Mouse (Mus musculus): Measurements from ENCODE around the gene Mvb12b. TPM values are rescaled to one million over a fixed set of nuclear protein-coding genes. Genes with fewer than 3 reads are reported as not detected.

The Mvb12b gene
- total RNA-seq, 2 experiments from 2014 or later = 19.7 to 22.7 TPM

- DNase-seq = no peak
Measured at GRCm38 (mm10) chr2:33814581-33814980, 73.2 kb downstream of the Mvb12b start.

- DNase-seq = no peak
Measured at GRCm38 (mm10) chr2:33813501-33814240, 74.1 kb downstream of the Mvb12b start.

- DNase-seq = no peak
Measured at GRCm38 (mm10) chr2:33812980-33813379, 74.8 kb downstream of the Mvb12b start.

DNA sequence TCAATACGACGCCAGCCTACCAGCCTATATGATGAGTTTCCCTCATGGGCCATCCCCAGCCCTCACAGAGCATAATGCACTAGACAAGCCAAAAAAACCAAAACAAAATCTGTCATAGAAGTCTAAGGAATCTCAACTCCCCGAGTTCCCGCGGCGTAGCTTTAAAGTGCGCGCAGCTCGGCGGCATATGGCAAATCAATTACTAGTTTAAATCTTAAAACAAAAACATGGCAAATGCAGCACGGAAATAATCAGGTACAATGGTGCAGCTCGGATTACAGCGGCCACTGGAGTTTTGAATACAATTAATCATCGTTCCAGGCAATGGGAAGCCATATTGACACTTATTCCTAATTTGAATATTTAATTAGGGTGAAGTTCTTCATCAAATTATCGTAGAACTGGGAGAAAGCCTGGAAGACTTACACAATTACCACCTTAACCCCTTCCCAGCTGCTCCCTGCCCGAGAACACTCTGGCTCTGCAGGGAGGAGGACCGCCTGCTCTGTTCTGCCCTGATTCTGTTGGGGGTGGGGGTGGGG, 76.3 kb downstream of the Mvb12b start:
- DNase-seq = no peak

- no peak for DNase-seq
Measured at GRCm38 (mm10) chr2:33809081-33809480, 78.7 kb downstream of the Mvb12b start.

GRCm38 (mm10) chr2:33808032-33808431, 79.7 kb downstream of the Mvb12b start:
- DNase-seq = no peak

DNA sequence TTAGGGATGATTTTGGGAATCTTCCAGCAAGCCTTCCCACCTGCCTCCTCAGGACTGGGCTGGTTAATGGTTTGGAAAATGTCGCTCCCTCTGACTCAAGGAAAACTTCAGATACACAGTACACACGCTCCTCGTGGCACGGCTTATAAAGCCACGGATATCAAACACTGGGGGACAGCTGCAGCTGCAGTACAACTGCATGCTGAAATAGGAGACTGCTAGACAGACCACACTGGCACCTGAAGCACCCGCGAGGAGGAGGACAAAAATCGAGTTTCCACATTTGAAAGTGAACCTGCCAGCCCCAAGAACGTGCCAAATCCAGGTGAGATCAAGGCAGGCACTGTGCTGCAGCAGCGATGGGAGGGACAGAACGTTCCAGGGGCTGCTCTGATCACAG, 82.1 kb downstream of the Mvb12b start:
- DNase-seq = no peak

DNA sequence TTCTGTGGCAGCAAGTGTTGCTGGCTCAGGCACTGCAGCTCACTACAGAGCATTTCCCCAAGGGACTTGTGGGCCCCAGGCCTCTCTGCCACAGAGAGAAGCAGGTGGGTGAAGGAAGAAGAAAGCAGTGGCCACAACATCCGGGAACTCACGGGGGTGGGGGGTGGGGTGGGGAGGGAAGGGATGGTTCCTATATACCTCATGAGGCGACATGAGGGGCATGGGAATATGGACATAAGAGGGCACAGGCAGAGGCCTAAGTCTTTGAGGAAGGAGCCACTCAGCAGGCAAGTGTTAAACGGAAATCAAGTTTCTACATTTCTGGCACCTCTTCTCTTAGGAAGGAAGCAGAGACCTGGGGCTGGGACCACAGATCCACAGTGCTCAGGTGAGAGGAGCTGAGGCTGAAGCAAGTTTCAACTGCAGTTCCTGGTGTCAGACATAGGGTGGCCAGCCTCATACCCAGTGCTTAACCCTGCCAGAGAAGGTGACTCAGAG, 84.0 kb downstream of the Mvb12b start:
- no peak for DNase-seq

DNA sequence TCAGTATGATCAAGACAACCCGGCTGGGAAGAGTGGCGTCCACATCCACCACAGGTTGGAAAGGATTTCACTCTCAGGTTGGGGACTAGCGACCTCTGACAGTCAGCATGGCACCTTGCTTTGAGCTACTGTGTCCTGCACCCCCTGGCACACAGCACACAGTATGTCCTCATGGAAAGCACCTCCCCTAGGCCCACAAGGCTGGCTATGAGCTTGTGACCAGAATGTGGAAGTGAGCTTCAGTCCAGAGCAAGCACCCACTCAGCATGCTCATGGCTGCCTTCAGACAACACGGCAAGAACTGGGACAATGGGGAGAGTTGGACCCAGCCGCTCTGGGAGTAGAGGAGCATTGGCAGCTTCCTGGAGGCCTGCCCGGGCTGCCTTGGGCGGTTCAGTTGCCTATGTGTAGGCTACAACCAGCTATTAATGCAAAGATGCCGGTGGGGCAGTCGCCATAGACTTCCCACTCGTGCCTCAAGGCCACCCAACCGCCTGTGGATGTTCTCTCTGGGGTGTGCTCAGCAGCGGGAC, 84.6 kb downstream of the Mvb12b start:
- no peak for DNase-seq

- no peak for DNase-seq
Measured at GRCm38 (mm10) chr2:33801760-33802159, 86.0 kb downstream of the Mvb12b start.

- DNase-seq = no peak
Measured at GRCm38 (mm10) chr2:33801336-33801735, 86.4 kb downstream of the Mvb12b start.

DNA sequence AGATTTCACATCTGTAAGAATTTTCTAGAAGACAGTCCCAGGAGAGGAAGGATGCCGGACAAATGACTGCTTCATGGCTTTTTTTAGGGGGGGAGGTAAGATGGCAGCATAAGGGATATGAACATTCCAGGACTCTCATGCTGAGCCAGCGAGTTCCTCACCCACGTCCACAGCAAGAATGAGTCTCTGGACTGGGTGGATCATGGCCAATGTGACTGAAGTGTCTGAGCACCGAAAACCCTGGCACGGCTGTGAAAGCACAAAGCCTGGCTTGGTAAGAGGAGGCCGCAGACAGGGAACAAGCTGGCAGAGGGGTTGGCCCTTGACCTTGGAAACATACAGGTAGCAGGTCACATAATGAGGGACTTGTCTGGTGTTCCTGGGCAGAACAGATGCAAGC, 87.5 kb downstream of the Mvb12b start:
- DNase-seq = no peak

DNA sequence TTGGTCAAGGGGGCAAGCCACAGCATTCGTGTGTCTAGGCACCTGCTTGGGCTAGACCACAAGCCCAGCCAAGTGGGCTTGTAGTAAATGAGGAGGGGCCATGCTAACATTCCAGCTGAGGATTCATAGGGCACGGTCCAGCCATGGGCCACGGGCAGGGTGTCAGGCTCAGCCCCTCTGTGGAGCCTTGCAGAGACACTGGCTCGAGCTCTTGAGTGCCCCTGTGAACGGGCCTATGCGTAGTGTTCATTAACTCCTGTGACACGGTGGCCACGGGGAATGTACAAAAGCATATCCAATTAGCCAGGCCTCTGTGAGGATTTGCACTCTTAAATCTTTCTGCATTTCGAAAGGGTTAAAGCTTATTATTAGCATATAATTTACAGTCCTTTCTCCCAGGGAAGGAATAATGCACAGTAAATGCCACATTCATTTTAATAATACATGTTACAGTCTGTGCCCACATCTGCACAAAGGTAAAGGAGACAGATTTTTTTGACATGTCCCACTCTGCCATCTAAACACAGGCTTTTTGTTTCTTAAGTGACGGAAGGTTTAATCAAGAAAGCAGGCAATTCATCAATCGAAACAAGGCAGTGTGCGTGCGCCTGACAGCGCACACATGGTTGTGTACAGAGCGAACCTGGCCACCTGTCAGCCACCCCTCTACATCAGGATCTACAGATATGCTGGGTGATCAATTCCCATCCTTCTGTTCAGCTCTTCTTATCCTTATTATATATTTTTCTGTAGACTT, 91.9 kb downstream of the Mvb12b start:
- no peak for DNase-seq

GRCm38 (mm10) chr2:33795001-33795580, 92.7 kb downstream of the Mvb12b start:
- no peak for DNase-seq

DNA sequence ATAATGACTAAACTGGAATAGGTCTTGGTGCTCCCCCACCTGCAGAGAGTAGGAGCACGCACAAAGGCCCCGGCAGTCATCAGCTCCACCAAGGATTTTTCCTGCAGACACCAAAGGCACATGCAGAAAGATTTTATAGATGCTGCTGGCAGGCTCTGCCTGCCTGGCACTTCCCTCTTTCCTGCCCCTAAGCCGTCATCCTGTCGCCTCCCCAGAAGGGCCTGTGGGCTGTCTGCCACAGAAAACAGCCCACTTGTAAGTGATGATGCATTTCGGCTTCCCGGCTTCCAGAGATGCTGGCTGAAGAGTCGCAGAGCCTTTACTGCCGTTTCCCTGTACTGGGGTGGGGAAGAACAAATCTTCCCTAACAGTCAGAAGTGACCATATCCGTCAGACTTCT, 93.3 kb downstream of the Mvb12b start:
- DNase-seq = no peak

- no peak for DNase-seq
Measured at GRCm38 (mm10) chr2:33790301-33790700, 97.4 kb downstream of the Mvb12b start.

DNA sequence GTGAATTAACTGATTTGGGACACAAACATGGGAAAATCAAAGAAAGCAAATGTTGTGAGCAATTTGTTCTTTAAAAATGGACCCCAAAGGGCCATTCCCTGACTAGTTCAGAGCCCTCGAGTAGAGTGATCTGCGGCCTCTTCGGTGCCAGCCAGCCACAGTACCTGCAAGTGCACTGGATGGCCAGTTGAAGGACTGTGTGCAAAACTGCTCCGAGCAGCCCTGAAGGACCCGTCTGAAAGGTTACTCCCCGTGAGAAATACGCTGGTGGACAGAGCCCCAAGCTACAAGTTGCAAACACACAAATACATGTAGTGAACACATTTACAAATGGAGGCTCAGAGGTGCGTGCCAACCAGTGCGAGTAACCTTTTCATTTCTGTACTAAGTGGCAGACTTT, 98.0 kb downstream of the Mvb12b start:
- no peak for DNase-seq

DNA sequence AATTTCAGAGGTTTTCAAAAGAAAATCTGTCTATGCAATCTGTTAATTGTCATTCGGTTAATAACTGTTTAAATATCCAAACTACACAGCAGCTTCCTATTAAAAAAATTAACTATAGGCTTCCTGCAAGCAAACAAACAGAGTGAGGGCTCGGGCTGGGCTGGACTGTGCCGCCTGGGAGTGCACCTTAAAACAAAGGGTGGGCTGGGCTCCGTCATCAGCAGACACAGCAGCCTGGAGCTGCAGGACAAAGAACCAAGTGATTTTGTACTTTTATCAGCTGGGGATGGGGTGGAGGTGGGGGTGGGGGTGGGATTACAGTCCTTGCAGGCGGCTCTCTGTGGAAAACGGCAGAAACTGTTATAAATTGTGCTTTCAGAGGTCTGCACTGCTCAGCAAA, 98.5 kb downstream of the Mvb12b start:
- no peak for DNase-seq

DNA sequence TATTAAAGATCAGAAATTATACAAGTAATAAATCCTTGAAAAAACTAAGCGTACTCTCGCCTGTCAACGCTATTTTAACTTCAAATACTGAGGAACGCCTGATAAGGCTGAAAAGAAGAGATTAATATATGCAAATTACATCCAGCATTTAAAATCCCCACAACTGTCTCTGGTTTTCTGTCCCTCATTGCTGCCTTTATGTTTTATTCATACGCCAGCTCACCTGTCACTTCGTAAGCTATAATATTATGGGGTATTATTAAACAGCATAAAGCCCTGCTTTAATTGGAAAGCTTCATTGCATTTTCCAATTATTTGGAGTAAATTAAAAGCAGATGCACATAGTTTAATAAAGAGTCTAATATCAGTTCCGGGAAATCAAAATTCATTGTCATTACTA, 98.9 kb downstream of the Mvb12b start:
- DNase-seq = no peak

DNA sequence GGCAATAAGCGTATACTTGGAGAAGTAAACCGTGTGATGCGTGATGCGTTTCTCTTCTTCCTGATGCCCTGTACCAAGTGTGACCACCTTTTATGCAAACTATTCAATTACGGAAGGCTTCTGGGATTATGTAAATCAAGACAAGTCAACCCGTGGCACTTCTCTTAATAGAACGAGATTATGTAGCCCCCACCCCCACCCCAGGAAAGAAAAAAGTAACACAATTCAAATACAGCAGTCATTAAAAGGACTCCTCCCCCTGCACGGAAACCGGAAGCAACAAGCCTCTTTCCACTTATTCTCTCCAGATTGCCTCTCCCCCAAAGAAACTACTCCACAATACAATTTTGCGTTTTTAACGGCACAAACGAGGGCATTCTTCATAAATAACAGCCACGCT, 99.6 kb downstream of the Mvb12b start:
- DNase-seq = no peak

DNA sequence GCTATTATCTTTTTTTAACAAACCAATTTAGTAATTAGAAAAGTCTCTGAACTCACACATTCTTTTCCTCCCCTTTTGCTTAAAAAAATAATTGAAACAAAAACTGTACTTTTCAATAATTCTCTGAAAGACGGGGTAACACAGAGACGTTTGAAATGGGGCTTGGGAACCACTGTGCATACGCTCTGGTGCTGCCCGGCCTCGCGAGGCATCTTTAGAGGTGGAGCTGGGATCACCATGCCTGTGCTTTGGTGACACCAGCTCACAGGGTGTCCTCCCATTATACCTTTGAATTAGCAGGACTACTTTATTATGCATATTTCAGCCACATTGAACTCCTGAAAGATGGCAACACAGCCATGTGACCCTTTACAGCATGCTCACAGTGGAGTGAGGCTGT, 101.7 kb downstream of the Mvb12b start:
- no peak for DNase-seq

DNA sequence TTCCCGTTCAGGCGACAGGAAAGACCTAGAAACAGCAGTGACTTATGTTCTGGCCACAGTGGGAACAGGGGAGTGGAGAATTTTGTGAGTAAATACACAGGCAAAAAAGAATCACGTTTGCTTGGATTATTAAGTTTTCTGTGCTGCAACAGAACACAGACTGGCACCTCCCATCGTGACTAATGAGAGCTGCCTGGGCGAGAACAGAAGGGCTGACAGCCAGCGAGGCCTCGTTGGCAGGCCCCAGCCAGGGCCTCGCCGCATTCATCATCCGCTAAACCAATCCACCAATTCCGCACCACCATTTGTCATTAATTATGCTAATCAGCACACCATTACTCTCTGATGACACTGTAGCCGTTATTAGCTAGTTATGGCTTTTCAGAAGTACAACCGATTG, 102.2 kb downstream of the Mvb12b start:
- DNase-seq = no peak

GRCm38 (mm10) chr2:33784721-33785120, 103.0 kb downstream of the Mvb12b start:
- no peak for DNase-seq

Data from adrenal gland, postnatal 36 days (tissue).